Mouse (Mus musculus) forebrain, embryonic 14.5 days (tissue): Measurements from ENCODE around the gene Col25a1. TPM values are rescaled to one million over a fixed set of nuclear protein-coding genes. Genes with fewer than 3 reads are reported as not detected.
A peak's percentile ranks its signal among the peaks of the same experiment; 100 is the strongest.

Experiments
- ATAC-seq: fragments of 200-750 bp; cut with Nextera tagmentation; 2 replicates; pipeline ENCODE4 v1.8.0; 2017; ENCODE audit warnings: mild to moderate bottlenecking, moderate library complexity
- DNase-seq: peaks from one replicate; pipeline ENCODE4 v3.0.0-alpha.2; 2015; ENCODE audit warnings: low spot score
- H3K27ac ChIP-seq: fragments of 300-500 bp; sonication (generic); 2 replicates; pipeline ENCODE4 v1.5.1; 2014; ENCODE audit warnings: low read depth, mild to moderate bottlenecking, control low read depth, low read length, moderate library complexity
- H3K27me3 ChIP-seq: fragments of 300-500 bp; sonication (generic); replicated peaks from 2 replicates; pipeline ENCODE4 v1.6.1; 2014; ENCODE audit warnings: low read length, control low read depth, mixed read lengths; ENCODE audit not compliant: control insufficient read depth, insufficient read depth
- H3K36me3 ChIP-seq: fragments of 300-500 bp; sonication (generic); 2 replicates; pipeline ENCODE4 v1.6.1; 2014; ENCODE audit warnings: low read length, control low read depth; ENCODE audit not compliant: control insufficient read depth, insufficient read depth
- H3K4me1 ChIP-seq: fragments of 300-500 bp; sonication (generic); 2 replicates; pipeline ENCODE4 v1.6.1; 2014; ENCODE audit warnings: antibody characterized with exemption, low read length, control low read depth; ENCODE audit not compliant: control insufficient read depth, insufficient read depth
- H3K4me2 ChIP-seq: fragments of 300-500 bp; sonication (generic); 2 replicates; pipeline ENCODE4 v1.6.1; 2014; ENCODE audit warnings: mild to moderate bottlenecking, control low read depth, low read length
- H3K4me3 ChIP-seq: fragments of 300-500 bp; sonication (generic); 2 replicates; pipeline ENCODE4 v1.5.1; 2014; ENCODE audit warnings: low read depth, low read length, control low read depth
- H3K9ac ChIP-seq: fragments of 300-500 bp; sonication (generic); 2 replicates; pipeline ENCODE4 v1.6.1; 2014; ENCODE audit warnings: mild to moderate bottlenecking, low read length, control low read depth, moderate library complexity
- H3K9me3 ChIP-seq: fragments of 300-500 bp; sonication (generic); replicated peaks from 2 replicates; pipeline ENCODE4 v1.6.1; 2016; ENCODE audit warnings: low read length, control low read depth, mixed read lengths; ENCODE audit not compliant: control insufficient read depth
- WGBS: fragments of 180-500 bp; shearing (Covaris S2); extraction: QIAGEN DNeasy Blood & Tissue Kit; methylation state at CpG from one replicate; pipeline ENCODE4 v1.1.7; 2014; 5-methylcytosine and 5-hydroxymethylcytosine counted together
- polyA plus RNA-seq: library from polyadenylated mRNA; unstranded; fragments of >200 nt; fragmentation: Nextera tagmentation; extraction: Ambion mirVana; gene quantifications from 2 replicates; pipeline ENCODE4 v1.2.1, GENCODE M21; 2014

Gene Col25a1
- polyA plus RNA-seq, 1 experiment from 2014 or later: 2.5 TPM

GRCm38 (mm10) chr3:130149180-130149579 lies 17.9 kb downstream of the Col25a1 start:
- 81% methylated on average over 1 of the region's 1 CpGs for WGBS
- H3K9me3 ChIP-seq: no peaks in the 10 kb centered on the region
- no peak for ATAC-seq

GRCm38 (mm10) chr3:130153117-130153516 lies 21.8 kb downstream of the Col25a1 start:
- DNase-seq (no peak), ATAC-seq (no peak)
- Histone ChIP-seq H3K4me2 (no peak overlapping the region), H3K4me3 (no peak overlapping the region), H3K27me3 (no peaks in the 10 kb centered on the region), H3K27ac (no peak overlapping the region), H3K9me3 (no peaks in the 10 kb centered on the region), H3K4me1 (no peaks in the 10 kb centered on the region), H3K9ac (no peak overlapping the region), H3K36me3 (no peaks in the 10 kb centered on the region)
- 85% methylated on average over 3 of the region's 3 CpGs for WGBS

More at GRCm38 (mm10) chr3:130149180-130149579, 17.9 kb downstream of the Col25a1 start:
- no peak overlapping the region for H3K4me2 ChIP-seq
- H3K4me3 ChIP-seq: no peak overlapping the region
- DNase-seq: no peak
- H3K4me1 ChIP-seq: no peaks in the 10 kb centered on the region
- no peak overlapping the region for H3K27ac ChIP-seq
- H3K27me3 ChIP-seq: no peaks in the 10 kb centered on the region
- H3K9ac ChIP-seq: no peak overlapping the region
- no peaks in the 10 kb centered on the region for H3K36me3 ChIP-seq

GRCm38 (mm10) chr3:130157551-130157950 lies 26.2 kb downstream of the Col25a1 start:
- no peak overlapping the region for H3K4me3 ChIP-seq
- H3K36me3 ChIP-seq: no peaks in the 10 kb centered on the region
- no peak overlapping the region for H3K4me2 ChIP-seq
- no peaks in the 10 kb centered on the region for H3K27me3 ChIP-seq
- no peaks in the 10 kb centered on the region for H3K9me3 ChIP-seq
- H3K4me1 ChIP-seq: no peaks in the 10 kb centered on the region
- ATAC-seq (no peak), DNase-seq (no peak)
- 38% methylated on average over 3 of the region's 3 CpGs for WGBS
- H3K9ac ChIP-seq: no peak overlapping the region
- H3K27ac ChIP-seq: no peak overlapping the region

GRCm38 (mm10) chr3:130159906-130160305 lies 28.6 kb downstream of the Col25a1 start:
- Histone ChIP-seq H3K4me3 (no peak overlapping the region), H3K27ac (no peak overlapping the region), H3K9me3 (no peaks in the 10 kb centered on the region), H3K4me1 (no peaks in the 10 kb centered on the region), H3K27me3 (no peaks in the 10 kb centered on the region), H3K36me3 (no peaks in the 10 kb centered on the region), H3K4me2 (no peak overlapping the region), H3K9ac (no peak overlapping the region)
- ATAC-seq (no peak), DNase-seq (no peak)
- 79% methylated on average over 4 of the region's 4 CpGs for WGBS

- no peak overlapping the region for H3K4me3 ChIP-seq
- H3K27ac ChIP-seq: no peak overlapping the region
- DNase-seq: no peak
- 20% methylated on average over 4 of the region's 4 CpGs for WGBS
- no peak overlapping the region for H3K4me2 ChIP-seq
- H3K27me3 ChIP-seq: no peaks in the 10 kb centered on the region
- no peak overlapping the region for H3K9ac ChIP-seq
- no peaks in the 10 kb centered on the region for H3K36me3 ChIP-seq
- no peaks in the 10 kb centered on the region for H3K4me1 ChIP-seq
- no peaks in the 10 kb centered on the region for H3K9me3 ChIP-seq
- no peak for ATAC-seq
Observed at GRCm38 (mm10) chr3:130160902-130161301, 29.6 kb downstream of the Col25a1 start.

GRCm38 (mm10) chr3:130161323-130161917 lies 30.1 kb downstream of the Col25a1 start:
- WGBS: 5% methylated on average over 13 of the region's 13 CpGs
- Histone ChIP-seq H3K4me2 (no peak overlapping the region), H3K36me3 (no peaks in the 10 kb centered on the region), H3K4me1 (no peaks in the 10 kb centered on the region), H3K9me3 (no peaks in the 10 kb centered on the region), H3K4me3 (no peak overlapping the region), H3K27ac (no peak overlapping the region), H3K27me3 (no peaks in the 10 kb centered on the region), H3K9ac (no peak overlapping the region)
- ATAC-seq: peak; percentile 68; the same call in 1 of the 2 replicates
- peak; percentile 32 for DNase-seq

- H3K4me3 ChIP-seq: no peak overlapping the region
- H3K9me3 ChIP-seq: no peaks in the 10 kb centered on the region
- 69% methylated on average over 4 of the region's 4 CpGs for WGBS
- H3K36me3 ChIP-seq: no peaks in the 10 kb centered on the region
- no peak overlapping the region for H3K27ac ChIP-seq
- no peak for DNase-seq
- no peaks in the 10 kb centered on the region for H3K4me1 ChIP-seq
- ATAC-seq: no peak
- H3K4me2 ChIP-seq: no peak overlapping the region
- no peaks in the 10 kb centered on the region for H3K27me3 ChIP-seq
- no peak overlapping the region for H3K9ac ChIP-seq
Observed at GRCm38 (mm10) chr3:130166875-130167274, 35.6 kb downstream of the Col25a1 start.

- no peak overlapping the region for H3K4me3 ChIP-seq
- no peak for ATAC-seq
Observed at GRCm38 (mm10) chr3:130172764-130173163, 41.5 kb downstream of the Col25a1 start.

GRCm38 (mm10) chr3:130180181-130180940 lies 49.1 kb downstream of the Col25a1 start:
- Histone ChIP-seq H3K4me2 (peak overlapping the region; percentile 100), H3K4me1 (no peaks in the 10 kb centered on the region; the same call in 1 of the 2 replicates), H3K27me3 (peaks cover 9% of the 10 kb centered on the region; the same call in 1 of the 2 replicates), H3K27ac (peak overlapping the region; percentile 17; the same call in 1 of the 2 replicates), H3K4me3 (peak overlapping the region; percentile 57), H3K9me3 (no peaks in the 10 kb centered on the region), H3K36me3 (no peaks in the 10 kb centered on the region), H3K9ac (peak overlapping the region; percentile 65)
- peak; percentile 86 for DNase-seq
- peak; percentile 96 for ATAC-seq
- 0% methylated on average over 40 of the region's 40 CpGs for WGBS

More at GRCm38 (mm10) chr3:130172764-130173163, 41.5 kb downstream of the Col25a1 start:
- Histone ChIP-seq H3K9me3 (no peaks in the 10 kb centered on the region), H3K4me1 (no peaks in the 10 kb centered on the region), H3K27me3 (no peaks in the 10 kb centered on the region), H3K9ac (no peak overlapping the region), H3K36me3 (no peaks in the 10 kb centered on the region), H3K27ac (no peak overlapping the region), H3K4me2 (no peak overlapping the region)
- DNase-seq: no peak
- 85% methylated on average over 17 of the region's 17 CpGs for WGBS
